Mouse (Mus musculus) intestine, embryonic 16.5 days (tissue): ENCODE results near the gene Rab31. TPM values are rescaled to one million over a fixed set of nuclear protein-coding genes. Genes with fewer than 3 reads are reported as not detected.

Experiments
- ATAC-seq: fragments of 200-750 bp; cut with Nextera tagmentation; 2 replicates; pipeline ENCODE4 v1.8.0; 2017; ENCODE audit warnings: moderate TSS enrichment, moderate library complexity
- H3K27ac ChIP-seq: fragments of 300-500 bp; sonication (generic); 2 replicates; pipeline ENCODE4 v1.5.1; 2014; ENCODE audit warnings: mild to moderate bottlenecking, low read length
- H3K27me3 ChIP-seq: fragments of 300-500 bp; sonication (generic); replicated peaks from 2 replicates; pipeline ENCODE4 v1.6.1; 2014; ENCODE audit warnings: low read length, control low read depth, mixed read lengths; ENCODE audit not compliant: control insufficient read depth, insufficient read depth
- H3K36me3 ChIP-seq: fragments of 300-500 bp; sonication (generic); 2 replicates; pipeline ENCODE4 v1.6.1; 2014; ENCODE audit warnings: low read length, control low read depth; ENCODE audit not compliant: control insufficient read depth, insufficient read depth
- H3K4me1 ChIP-seq: fragments of 300-500 bp; sonication (generic); 2 replicates; pipeline ENCODE4 v1.6.1; 2014; ENCODE audit warnings: low read length, control low read depth, mixed read lengths; ENCODE audit not compliant: control insufficient read depth, insufficient read depth
- H3K4me2 ChIP-seq: fragments of 300-500 bp; sonication (generic); 2 replicates; pipeline ENCODE4 v1.6.1; 2014; ENCODE audit warnings: low read depth, low read length, control low read depth
- H3K4me3 ChIP-seq: fragments of 300-500 bp; sonication (generic); 2 replicates; pipeline ENCODE4 v1.5.1; 2014; ENCODE audit warnings: mild to moderate bottlenecking, low read length
- H3K9ac ChIP-seq: fragments of 300-500 bp; sonication (generic); 2 replicates; pipeline ENCODE4 v1.6.1; 2014; ENCODE audit warnings: low read depth, low read length
- H3K9me3 ChIP-seq: fragments of 300-500 bp; sonication (generic); 2 replicates; pipeline ENCODE4 v1.6.1; 2016; ENCODE audit warnings: low read length, control low read depth; ENCODE audit not compliant: control insufficient read depth
- WGBS: fragments of 180-500 bp; shearing (Covaris S2); extraction: QIAGEN DNeasy Blood & Tissue Kit; methylation state at CpG from one replicate; pipeline ENCODE4 v1.1.7; 2014; 5-methylcytosine and 5-hydroxymethylcytosine counted together
- polyA plus RNA-seq: library from polyadenylated mRNA; unstranded; fragments of >200 nt; fragmentation: Nextera tagmentation; extraction: Ambion mirVana; gene quantifications from 2 replicates; pipeline ENCODE4 v1.2.1, GENCODE M21; 2015

Rab31 gene
- polyA plus RNA-seq, 1 experiment from 2014 or later = 26.8 TPM

GRCm38 (mm10) chr17:65798446-65798845 is 25.9 kb upstream of the Rab31 start:
- 68% methylated on average over 4 of the region's 4 CpGs for WGBS
- Histone ChIP-seq H3K27ac (no peak overlapping the region), H3K27me3 (no peaks in the 10 kb centered on the region), H3K4me3 (no peak overlapping the region), H3K9ac (no peak overlapping the region), H3K4me2 (no peak overlapping the region), H3K9me3 (no peaks in the 10 kb centered on the region), H3K4me1 (peaks cover 8% of the 10 kb centered on the region; the same call in 1 of the 2 replicates), H3K36me3 (no peaks in the 10 kb centered on the region)
- no peak for ATAC-seq

DNA sequence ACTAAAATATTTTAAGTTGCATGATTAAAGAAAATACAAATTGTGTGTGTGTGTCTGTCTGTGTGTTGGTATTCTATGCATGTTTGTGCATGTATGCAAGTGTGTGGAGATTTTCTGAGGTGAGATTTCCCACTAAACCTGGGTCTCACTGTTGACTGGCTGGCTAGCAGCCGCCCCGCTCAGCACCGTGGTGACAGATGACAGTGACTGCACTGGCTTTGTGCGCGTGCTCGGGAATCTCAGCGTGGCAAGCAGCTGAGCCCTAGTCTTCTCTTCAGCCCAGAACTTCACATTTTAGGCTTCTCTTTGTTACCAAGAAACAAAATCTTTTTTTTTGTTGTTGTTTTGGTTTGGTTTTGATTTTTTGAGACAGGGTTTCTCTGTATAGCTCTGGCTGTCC is 23.5 kb upstream of the Rab31 start:
- Histone ChIP-seq H3K9ac (no peak overlapping the region), H3K4me3 (no peak overlapping the region), H3K4me2 (no peak overlapping the region), H3K36me3 (no peaks in the 10 kb centered on the region), H3K4me1 (0 out of 2 replicates have a peak, but pooled peaks cover 3% of the 10 kb centered on the region), H3K27me3 (no peaks in the 10 kb centered on the region), H3K9me3 (no peaks in the 10 kb centered on the region), H3K27ac (no peak overlapping the region)
- 90% methylated on average over 7 of the region's 7 CpGs for WGBS
- no peak for ATAC-seq

GRCm38 (mm10) chr17:65794096-65794850 is 21.7 kb upstream of the Rab31 start:
- H3K27ac ChIP-seq = no peak overlapping the region
- no peaks in the 10 kb centered on the region for H3K27me3 ChIP-seq
- H3K4me3 ChIP-seq = no peak overlapping the region
- no peaks in the 10 kb centered on the region for H3K36me3 ChIP-seq
- no peak overlapping the region for H3K4me2 ChIP-seq
- no peak overlapping the region for H3K9ac ChIP-seq
- no peaks in the 10 kb centered on the region for H3K9me3 ChIP-seq
- WGBS = 92% methylated on average over 13 of the region's 13 CpGs
- ATAC-seq = no peak
- 0 out of 2 replicates have a peak, but pooled peaks cover 3% of the 10 kb centered on the region for H3K4me1 ChIP-seq

GRCm38 (mm10) chr17:65793307-65793930 is 20.9 kb upstream of the Rab31 start:
- Histone ChIP-seq H3K27ac (no peak overlapping the region), H3K9me3 (no peaks in the 10 kb centered on the region)
- WGBS = 96% methylated on average over 12 of the region's 12 CpGs

GRCm38 (mm10) chr17:65791161-65791560 is 18.6 kb upstream of the Rab31 start:
- H3K36me3 ChIP-seq = no peaks in the 10 kb centered on the region
- ATAC-seq = no peak
- 91% methylated on average over 2 of the region's 2 CpGs for WGBS
- H3K9me3 ChIP-seq = no peaks in the 10 kb centered on the region
- H3K4me2 ChIP-seq = no peak overlapping the region
- H3K4me1 ChIP-seq = peaks cover 11% of the 10 kb centered on the region
- no peak overlapping the region for H3K9ac ChIP-seq
- H3K27me3 ChIP-seq = no peaks in the 10 kb centered on the region
- no peak overlapping the region for H3K4me3 ChIP-seq
- no peak overlapping the region for H3K27ac ChIP-seq

More at GRCm38 (mm10) chr17:65793307-65793930, 20.9 kb upstream of the Rab31 start:
- peaks cover 11% of the 10 kb centered on the region for H3K4me1 ChIP-seq
- H3K4me2 ChIP-seq = no peak overlapping the region
- no peak overlapping the region for H3K4me3 ChIP-seq
- no peaks in the 10 kb centered on the region for H3K36me3 ChIP-seq
- no peak overlapping the region for H3K9ac ChIP-seq
- no peaks in the 10 kb centered on the region for H3K27me3 ChIP-seq
- ATAC-seq = no peak

DNA sequence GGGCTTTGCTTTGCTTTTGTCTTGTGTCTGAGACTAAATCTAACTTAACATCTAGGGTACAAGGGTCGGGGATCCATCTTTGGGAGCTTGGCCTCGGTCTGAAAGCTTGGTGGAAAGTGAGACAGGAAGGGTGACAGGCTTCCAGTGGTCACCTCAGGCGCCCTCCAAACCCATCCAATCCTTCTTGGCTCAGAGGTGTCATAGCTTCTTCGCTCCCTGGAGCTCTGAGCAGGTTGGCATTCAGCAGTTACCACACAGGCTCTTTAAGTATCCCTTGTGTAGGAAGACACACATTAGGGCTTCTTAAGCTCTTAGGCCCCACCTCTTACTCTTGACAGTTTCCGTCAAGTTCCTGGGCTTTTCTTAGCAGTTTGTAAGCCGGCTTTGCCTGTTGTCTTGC is 17.0 kb upstream of the Rab31 start:
- WGBS = 93% methylated on average over 6 of the region's 6 CpGs
- Histone ChIP-seq H3K36me3 (0 out of 2 replicates have a peak, but pooled peaks cover 3% of the 10 kb centered on the region), H3K9me3 (no peaks in the 10 kb centered on the region), H3K27me3 (no peaks in the 10 kb centered on the region), H3K9ac (no peak overlapping the region), H3K4me3 (no peak overlapping the region), H3K27ac (no peak overlapping the region), H3K4me1 (peaks cover 12% of the 10 kb centered on the region), H3K4me2 (no peak overlapping the region)
- ATAC-seq = no peak

DNA sequence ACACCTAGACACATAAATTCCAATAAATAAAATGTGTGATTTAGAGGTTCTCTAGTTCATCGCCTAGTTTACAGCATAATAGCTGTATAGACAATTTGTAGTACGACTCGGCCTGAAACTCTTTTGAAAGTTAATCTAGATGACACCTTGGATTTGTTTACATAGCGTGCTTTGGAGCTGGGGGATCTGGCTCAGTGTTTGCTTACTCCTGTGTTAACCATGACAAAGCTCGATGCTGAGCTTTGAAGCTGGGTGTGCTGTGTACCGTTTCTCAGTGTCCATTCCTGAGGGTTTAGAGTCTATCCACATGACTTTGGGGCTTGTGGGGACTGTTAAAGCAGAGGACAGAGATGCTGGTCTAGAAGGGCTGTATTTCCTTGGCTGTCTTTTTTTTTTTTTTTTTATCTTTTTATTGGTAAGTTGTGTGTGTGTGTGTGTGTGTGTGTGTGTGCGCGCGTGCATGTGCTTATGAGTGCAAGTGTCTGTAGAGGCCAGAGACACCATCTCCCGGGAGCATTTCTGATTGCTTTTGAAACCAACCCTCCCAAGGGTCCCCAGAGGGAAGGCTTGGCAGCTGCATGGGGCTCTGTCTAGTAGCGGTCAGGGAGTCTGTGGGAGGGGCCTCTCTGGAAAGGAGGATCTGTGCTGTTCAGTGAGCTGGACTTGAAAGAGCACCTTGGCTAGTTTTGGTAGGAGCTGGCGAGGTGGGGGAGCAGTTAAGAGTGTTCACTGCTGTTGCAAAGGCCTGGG is 16.2 kb upstream of the Rab31 start:
- Histone ChIP-seq H3K4me1 (peaks cover 15% of the 10 kb centered on the region), H3K4me3 (no peak overlapping the region), H3K4me2 (no peak overlapping the region), H3K9ac (no peak overlapping the region), H3K27me3 (no peaks in the 10 kb centered on the region), H3K27ac (no peak overlapping the region), H3K36me3 (0 out of 2 replicates have a peak, but pooled peaks cover 3% of the 10 kb centered on the region), H3K9me3 (no peaks in the 10 kb centered on the region)
- no peak; the same call in 1 of the 2 replicates for ATAC-seq
- WGBS = 54% methylated on average over 12 of the region's 12 CpGs

DNA sequence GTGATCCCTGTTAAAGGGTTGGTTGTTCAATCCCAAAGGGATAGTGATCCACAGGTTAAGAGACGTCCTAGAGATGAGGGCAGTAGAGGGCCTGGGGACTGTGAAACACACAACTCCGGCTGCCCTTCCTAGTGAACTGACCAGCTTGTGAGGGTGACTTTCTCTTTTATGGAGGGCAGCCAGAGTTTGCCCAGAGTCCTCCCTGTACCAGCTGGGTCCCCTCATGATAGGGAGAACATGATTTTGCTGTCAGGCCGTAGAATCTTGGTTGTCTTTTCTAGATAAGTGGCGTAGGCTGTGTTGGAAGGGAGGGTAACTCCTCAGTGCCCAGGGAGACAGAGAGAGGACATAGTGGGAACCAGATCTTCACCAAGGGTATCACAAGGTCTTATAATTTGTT is 14.7 kb upstream of the Rab31 start:
- no peak overlapping the region for H3K27ac ChIP-seq
- no peak overlapping the region for H3K9ac ChIP-seq
- no peak for ATAC-seq
- H3K36me3 ChIP-seq = 0 out of 2 replicates have a peak, but pooled peaks cover 3% of the 10 kb centered on the region
- H3K4me1 ChIP-seq = peaks cover 15% of the 10 kb centered on the region
- 84% methylated on average over 4 of the region's 4 CpGs for WGBS
- H3K4me2 ChIP-seq = no peak overlapping the region
- H3K4me3 ChIP-seq = no peak overlapping the region
- no peaks in the 10 kb centered on the region for H3K27me3 ChIP-seq
- H3K9me3 ChIP-seq = no peaks in the 10 kb centered on the region

DNA sequence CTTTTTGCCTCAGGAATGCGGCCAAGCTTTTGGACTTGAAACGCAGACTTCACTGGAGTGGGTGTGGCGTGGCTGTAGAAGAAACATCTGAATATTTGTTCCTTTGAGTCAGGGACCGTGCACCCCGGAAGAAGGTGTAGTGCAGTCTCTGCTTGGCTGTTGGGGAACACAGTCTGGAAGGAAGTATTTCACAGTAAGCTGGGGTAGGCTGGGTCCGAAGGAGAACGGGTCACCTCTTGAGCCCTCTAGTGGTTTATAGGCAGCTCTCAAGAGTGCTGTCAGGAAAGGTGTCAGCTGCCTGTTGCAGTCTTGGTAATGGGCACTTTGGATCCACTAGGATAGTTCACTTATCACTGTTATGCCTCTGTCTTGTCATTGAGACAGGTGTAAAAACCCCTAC is 13.7 kb upstream of the Rab31 start:
- WGBS = 79% methylated on average over 7 of the region's 7 CpGs
- no peak overlapping the region for H3K4me2 ChIP-seq
- H3K9ac ChIP-seq = no peak overlapping the region
- no peak overlapping the region for H3K4me3 ChIP-seq
- H3K4me1 ChIP-seq = peaks cover 19% of the 10 kb centered on the region
- no peak overlapping the region for H3K27ac ChIP-seq
- ATAC-seq = no peak
- H3K27me3 ChIP-seq = no peaks in the 10 kb centered on the region
- H3K36me3 ChIP-seq = 0 out of 2 replicates have a peak, but pooled peaks cover 3% of the 10 kb centered on the region
- H3K9me3 ChIP-seq = no peaks in the 10 kb centered on the region
